Mouse (Mus musculus) kidney, adult 18-20 months (tissue): ENCODE measurements around the gene Naaladl2.
"Not testable (repeated sequence)": the region's sequence is repeated elsewhere in the genome, so short reads cannot be mapped to it uniquely, and the experiment has no call there.

Experiments used
- DNase-seq: peaks from one replicate; pipeline ENCODE4 v3.0.0; 2021

Gene Naaladl2

DNA sequence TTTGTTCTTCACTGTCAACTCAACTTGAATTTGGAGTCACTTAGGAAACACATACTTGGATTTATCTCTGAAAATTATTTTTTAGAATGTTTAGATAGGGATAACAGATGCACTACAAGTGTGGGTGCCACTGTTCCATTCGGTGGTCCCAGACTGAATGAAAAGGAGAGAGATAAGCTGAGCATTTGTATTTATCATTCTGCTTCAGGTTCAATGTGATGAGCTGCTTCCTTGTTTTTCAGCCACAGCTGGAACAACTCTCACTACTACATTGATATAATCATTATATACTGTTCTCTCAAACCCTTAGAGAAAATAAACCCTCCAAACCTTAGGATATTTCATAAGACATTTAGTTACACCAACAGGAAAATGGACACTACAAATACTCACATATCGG is 918.6 kb downstream of the Naaladl2 start:
- no peak for DNase-seq

DNA sequence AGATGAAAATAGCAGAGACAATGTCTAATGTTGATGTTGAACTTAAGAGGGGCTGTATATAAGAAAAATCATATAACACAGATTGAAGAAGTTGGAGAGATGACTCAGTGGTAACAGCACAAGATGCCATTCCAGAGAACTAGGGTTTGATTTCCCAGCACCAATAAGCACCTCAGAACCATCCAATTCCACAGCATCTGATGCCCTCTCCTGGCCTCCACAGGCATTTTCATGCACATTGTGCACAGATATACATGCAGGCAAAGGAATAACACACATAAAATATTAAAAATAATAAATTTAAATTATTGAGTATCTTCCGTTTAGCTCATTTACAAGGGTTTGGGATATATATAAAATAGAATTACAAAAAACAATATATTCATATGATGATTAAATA is 926.6 kb downstream of the Naaladl2 start:
- no peak for DNase-seq

- DNase-seq = no peak
These were observed 977.5 kb downstream of the Naaladl2 start for GRCm38 (mm10) chr3:24166531-24166930.

DNA sequence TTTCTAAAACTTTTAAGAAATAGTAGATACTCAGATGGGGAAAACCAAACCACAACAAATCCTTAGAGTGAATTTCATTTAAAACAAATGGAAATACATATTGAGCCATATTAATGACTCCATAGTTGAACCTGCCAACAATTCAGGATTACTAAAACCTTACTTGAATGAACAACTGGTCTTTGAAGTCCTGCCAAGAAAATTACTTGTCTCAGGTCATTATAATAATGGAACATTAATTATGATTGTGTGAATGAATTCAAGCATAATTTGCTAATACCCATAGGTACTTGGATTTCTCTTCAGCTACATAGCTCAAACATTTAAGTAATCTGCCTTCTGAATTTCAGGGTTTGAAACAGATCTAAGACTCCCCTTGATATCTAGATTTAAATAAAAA is 980.1 kb downstream of the Naaladl2 start:
- no peak for DNase-seq

DNA sequence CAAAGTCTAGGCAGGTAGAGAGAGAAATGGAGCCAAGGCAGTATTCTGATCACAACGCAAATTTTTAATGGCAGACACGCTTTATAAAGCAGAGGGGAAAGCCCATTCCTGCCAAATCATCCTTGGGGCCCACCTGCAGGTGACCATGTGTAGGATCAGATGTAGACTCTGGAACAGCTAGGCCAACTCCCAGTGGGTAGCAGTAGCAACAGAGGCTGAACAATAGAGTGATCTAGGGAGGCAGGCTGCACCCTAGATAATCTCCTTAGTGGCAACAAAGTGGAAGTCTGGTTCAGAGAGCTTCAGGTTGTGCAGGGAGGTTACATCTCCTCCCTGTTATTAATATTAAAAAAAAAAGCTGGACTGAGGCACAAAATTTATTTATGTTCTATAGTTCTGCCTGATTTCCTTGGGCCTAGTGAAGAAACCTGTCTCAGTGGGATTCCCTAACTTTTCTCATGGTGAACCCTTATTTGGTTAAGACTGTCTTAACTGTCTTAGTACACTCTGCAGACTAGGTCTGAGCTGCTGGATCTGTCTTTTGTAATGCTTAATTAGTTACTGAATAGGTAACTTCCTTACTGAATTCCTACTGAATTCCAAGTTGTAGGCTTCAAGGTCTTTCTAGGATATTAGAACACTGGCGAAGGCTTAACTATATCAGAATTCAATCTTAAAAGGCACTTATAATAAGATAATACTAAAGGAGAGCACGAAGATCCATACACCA is 992.8 kb downstream of the Naaladl2 start:
- DNase-seq = not testable (repeated sequence)

GRCm38 (mm10) chr3:24142808-24143207 is 1001.3 kb downstream of the Naaladl2 start:
- DNase-seq = no peak

DNA sequence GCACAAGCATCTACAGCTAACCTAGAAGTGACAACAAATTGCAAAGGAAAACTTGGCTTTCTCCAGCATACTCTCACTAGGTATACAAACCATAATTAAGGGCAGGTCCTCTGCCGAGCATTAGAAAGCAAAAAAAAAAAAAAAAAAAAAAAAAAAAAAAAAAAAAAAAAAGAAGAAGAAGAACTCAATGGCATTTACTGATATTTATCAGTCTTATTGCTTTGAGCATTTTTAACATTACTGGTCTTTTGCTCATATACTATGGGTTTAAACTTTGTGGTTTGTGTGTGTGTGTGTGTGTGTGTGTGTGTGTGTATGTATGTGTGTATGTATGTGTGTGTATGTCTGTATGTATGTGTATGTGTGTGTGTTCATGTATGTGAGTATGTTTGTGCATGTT is 1006.1 kb downstream of the Naaladl2 start:
- no peak for DNase-seq

DNA sequence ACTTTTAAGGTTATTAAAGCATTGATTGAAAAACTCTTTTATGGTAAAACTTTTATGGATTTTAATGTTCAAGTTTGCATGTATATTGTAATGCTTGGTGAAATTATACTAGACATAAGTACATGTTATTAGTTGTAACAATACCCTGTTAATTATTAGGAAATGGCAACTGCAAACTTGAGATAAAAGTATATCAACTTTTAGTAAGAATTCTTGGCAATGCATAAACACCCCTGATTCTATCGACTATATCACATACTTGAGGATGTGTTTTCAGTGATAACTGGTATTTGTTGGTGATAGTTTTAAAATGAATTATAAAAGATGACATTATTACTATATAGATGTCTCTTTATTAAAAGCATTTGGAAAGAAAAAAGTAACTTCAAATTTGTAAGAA is 1017.9 kb downstream of the Naaladl2 start:
- DNase-seq = no peak

GRCm38 (mm10) chr3:24124034-24124433 is 1020.0 kb downstream of the Naaladl2 start:
- DNase-seq = no peak

- no peak for DNase-seq
These were observed 1025.9 kb downstream of the Naaladl2 start for GRCm38 (mm10) chr3:24118136-24118535.

GRCm38 (mm10) chr3:24114849-24115248 is 1029.2 kb downstream of the Naaladl2 start:
- no peak for DNase-seq

GRCm38 (mm10) chr3:24113360-24113759 is 1030.7 kb downstream of the Naaladl2 start:
- DNase-seq = no peak

GRCm38 (mm10) chr3:24106391-24106790 is 1037.7 kb downstream of the Naaladl2 start:
- no peak for DNase-seq

DNA sequence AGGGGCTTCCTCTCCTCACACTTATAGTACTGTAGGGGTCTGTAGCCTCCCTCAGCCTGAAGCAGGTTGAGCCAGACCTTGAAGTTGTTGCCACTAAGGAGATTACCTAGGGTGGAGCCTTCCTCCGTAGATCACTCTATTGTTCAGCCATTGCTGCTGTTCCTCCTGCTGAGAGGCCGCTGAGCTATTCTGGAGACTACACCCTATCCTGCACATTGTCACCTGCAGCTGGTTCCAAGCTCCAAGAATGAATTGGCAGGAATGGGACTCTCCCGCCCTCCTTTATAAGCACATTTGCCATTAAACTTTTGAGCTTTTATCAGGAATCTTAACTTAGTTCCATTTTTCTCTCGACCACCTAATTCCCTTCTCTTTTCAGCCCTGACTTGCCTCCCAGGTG is 1064.3 kb downstream of the Naaladl2 start:
- DNase-seq = no peak

GRCm38 (mm10) chr3:24071169-24071797 is 1072.8 kb downstream of the Naaladl2 start:
- no peak for DNase-seq

- DNase-seq = no peak
These were observed 1073.5 kb downstream of the Naaladl2 start for GRCm38 (mm10) chr3:24070424-24071168.

DNA sequence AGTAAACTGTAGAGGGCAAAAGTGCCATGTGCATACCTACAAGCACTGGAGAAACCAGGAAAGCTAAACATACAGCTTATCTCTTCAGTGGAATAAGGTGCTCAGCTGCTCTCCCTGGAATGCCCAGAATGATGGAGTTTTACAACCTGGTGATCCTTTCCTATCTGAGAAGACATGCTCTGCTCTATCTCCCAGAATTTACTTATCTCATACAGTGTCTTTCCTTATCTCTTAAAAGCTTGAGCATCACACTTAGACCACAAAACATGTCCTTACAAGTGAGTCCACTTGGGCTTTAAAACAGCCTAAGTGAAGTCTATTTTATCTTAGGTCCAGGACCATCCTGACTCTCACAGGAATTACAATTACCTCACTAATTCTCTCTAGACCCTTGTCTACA is 1095.8 kb downstream of the Naaladl2 start:
- DNase-seq = no peak

DNA sequence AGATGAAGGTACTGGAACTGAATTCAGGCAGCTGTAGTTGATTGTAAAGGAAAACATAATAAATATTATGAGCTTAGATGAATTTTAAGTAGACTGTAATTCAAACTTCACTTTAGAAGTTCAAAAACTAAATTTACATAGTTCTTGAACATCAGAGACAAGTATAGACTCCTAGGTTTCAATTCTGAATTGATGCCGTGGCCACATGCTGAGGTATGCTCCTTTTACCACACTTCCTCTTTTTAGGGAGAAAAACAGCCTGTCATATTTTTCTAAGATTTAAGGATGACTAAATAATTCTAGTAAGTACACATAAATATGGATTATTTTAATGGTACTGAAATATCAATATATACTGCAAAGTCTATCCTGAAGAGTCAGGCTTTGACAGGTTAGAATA is 1142.3 kb downstream of the Naaladl2 start:
- DNase-seq = no peak

- DNase-seq = no peak
These were observed 1170.3 kb downstream of the Naaladl2 start for GRCm38 (mm10) chr3:23973727-23974126.

GRCm38 (mm10) chr3:23972747-23973667 is 1171.1 kb downstream of the Naaladl2 start:
- DNase-seq = no peak

GRCm38 (mm10) chr3:23962961-23963621 is 1181.0 kb downstream of the Naaladl2 start:
- no peak for DNase-seq

GRCm38 (mm10) chr3:23946182-23946581 is 1197.9 kb downstream of the Naaladl2 start:
- no peak for DNase-seq
